Mouse (Mus musculus): ENCODE results near the gene Gm9970.

The Gm9970 gene

GRCm38 (mm10) chr5:31195671-31196070 lies 45.4 kb downstream of the Gm9970 start:
- no peak for DNase-seq (ENCODE audit: low read depth, low spot score)

- no peak for DNase-seq (ENCODE audit: low read depth, low spot score)
Observed at GRCm38 (mm10) chr5:31194486-31195485, 46.2 kb downstream of the Gm9970 start.

- DNase-seq (ENCODE audit: low read depth, low spot score) = no peak
Observed at GRCm38 (mm10) chr5:31193631-31194281, 47.3 kb downstream of the Gm9970 start.

GRCm38 (mm10) chr5:31192939-31193630 lies 47.9 kb downstream of the Gm9970 start, which contains the start of the genes Snx17 and Eif2b4:
Snx17 (plus strand) TSS chr5:31193227.
Eif2b4 (minus strand) TSS chr5:31193430.
- peak; percentile 97 for DNase-seq (ENCODE audit: low read depth, low spot score)

GRCm38 (mm10) chr5:31192045-31192938 lies 48.7 kb downstream of the Gm9970 start:
- DNase-seq (ENCODE audit: low read depth, low spot score) = peak; percentile 33
